Mouse (Mus musculus) embryonic facial prominence, embryonic 10.5 days (tissue): ENCODE measurements around the gene Glud1. TPM values are rescaled to one million over a fixed set of nuclear protein-coding genes. Genes with fewer than 3 reads are reported as not detected.

Experiments
- DNase-seq: peaks from one replicate; pipeline ENCODE4 v3.0.0-alpha.2; 2017; ENCODE audit warnings: low spot score
- H3K27ac ChIP-seq: fragments of 300-500 bp; sonication (generic); replicated peaks from 2 replicates; pipeline ENCODE4 v1.5.1; 2016; ENCODE audit warnings: mild to moderate bottlenecking
- H3K27me3 ChIP-seq: fragments of 300-500 bp; sonication (generic); replicated peaks from 2 replicates; pipeline ENCODE4 v1.6.1; 2016; ENCODE audit warnings: low read depth, mild to moderate bottlenecking; ENCODE audit not compliant: poor library complexity, severe bottlenecking
- H3K36me3 ChIP-seq: fragments of 300-500 bp; sonication (generic); replicated peaks from 2 replicates; pipeline ENCODE4 v1.6.1; 2016; ENCODE audit warnings: mild to moderate bottlenecking, moderate library complexity
- H3K4me1 ChIP-seq: fragments of 300-500 bp; sonication (generic); 2 replicates; pipeline ENCODE4 v1.6.1; 2016
- H3K4me3 ChIP-seq: fragments of 300-500 bp; sonication (generic); 2 replicates; pipeline ENCODE4 v1.5.1; 2016; ENCODE audit warnings: mild to moderate bottlenecking, moderate library complexity
- H3K9me3 ChIP-seq: fragments of 300-500 bp; sonication (generic); 2 replicates; pipeline ENCODE4 v1.6.1; 2016; ENCODE audit warnings: mild to moderate bottlenecking
- WGBS: fragments of 180-500 bp; shearing (Covaris S2); methylation state at CpG from one replicate; pipeline ENCODE4 v1.1.7; 2016; 5-methylcytosine and 5-hydroxymethylcytosine counted together
- polyA plus RNA-seq: library from polyadenylated mRNA; unstranded; fragments of >200 nt; fragmentation: Nextera tagmentation; extraction: Ambion mirVana; gene quantifications from 2 replicates; pipeline ENCODE4 v1.2.1, GENCODE M21; 2016

Glud1 gene
- 70.0 and 76.1 TPM in 2 replicates for polyA plus RNA-seq

DNA sequence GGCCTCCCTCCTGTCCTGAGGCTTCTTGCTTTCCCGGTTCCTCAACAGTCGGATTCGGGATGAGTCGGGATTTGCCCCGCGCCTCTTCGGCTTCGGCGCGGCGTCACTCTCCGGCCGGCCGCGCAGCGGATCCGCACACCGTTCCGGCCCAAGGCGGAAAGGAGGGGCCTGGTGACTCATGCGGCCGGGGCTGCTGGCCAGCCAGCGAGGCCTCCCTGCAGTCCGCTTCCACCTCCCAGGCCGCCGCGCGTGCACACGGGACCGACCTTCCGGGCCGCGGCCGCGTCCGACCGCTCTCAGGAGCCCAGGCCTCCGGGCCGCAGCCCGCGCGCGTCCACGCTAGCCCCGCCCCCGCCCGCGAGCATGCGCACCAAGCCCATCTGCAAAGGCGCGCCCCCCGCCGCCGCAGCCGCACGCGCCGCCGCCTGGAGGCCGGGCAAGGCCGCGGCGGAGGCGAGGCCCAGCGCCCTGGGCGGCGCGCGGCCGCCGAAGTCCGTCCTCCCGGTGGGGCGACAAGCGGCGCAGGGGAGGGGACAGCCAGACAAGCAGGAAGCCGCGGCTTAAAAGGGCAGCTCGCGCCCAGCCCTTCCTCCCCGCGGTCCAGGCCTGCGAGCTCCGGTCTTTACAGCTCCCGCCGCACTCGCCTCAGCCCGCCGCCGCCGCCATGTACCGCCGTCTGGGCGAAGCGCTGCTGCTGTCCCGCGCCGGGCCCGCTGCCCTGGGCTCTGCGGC, at the start of gene Glud1, which contains the start of gene Shld2:
Gene Glud1, plus strand, starts transcription at position 494 of the 732 bp plus-strand sequence.
Gene Shld2, minus strand, starts transcription at position 260 of the 732 bp plus-strand sequence.
- DNase-seq: peak; percentile 98
- no peaks in the 10 kb centered on the region for H3K27me3 ChIP-seq
- peaks cover 5% of the 10 kb centered on the region for H3K36me3 ChIP-seq
- peak within 1 kb of the TSS; percentile 92 for H3K4me3 ChIP-seq
- WGBS: under 1% methylated on average over 100 of the region's 100 CpGs
- peak within 1 kb of the TSS; percentile 97 for H3K27ac ChIP-seq
- peaks cover 23% of the 10 kb centered on the region for H3K4me1 ChIP-seq
- H3K9me3 ChIP-seq: no peaks in the 10 kb centered on the region

GRCm38 (mm10) chr14:34268046-34268445, 42.5 kb upstream of the Glud1 start:
- no peak for DNase-seq
- Histone ChIP-seq H3K9me3 (no peaks in the 10 kb centered on the region), H3K4me3 (no peak overlapping the region), H3K4me1 (no peaks in the 10 kb centered on the region), H3K36me3 (no peaks in the 10 kb centered on the region), H3K27ac (no peak overlapping the region), H3K27me3 (no peaks in the 10 kb centered on the region)
- 75% methylated on average over 9 of the region's 9 CpGs for WGBS

DNA sequence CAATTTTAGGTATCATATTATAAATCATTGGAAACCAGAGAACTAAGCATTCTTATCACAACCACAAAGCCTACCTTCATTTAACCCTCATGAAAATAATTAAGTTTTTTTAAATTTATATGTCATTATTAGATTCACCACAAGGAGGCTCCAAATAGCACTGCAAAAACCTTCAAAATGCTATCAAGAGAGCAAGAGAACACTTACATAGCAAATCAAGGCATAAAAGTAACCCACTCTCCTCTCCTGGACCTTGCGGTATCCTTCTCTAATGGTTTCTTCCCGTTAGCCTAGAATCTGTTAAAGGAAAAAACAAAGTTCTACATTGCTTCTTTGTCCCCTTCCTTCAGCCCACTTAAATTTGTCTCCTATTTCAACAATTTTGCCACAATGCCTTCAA, 37.2 kb upstream of the Glud1 start:
- WGBS: 69% methylated on average over 2 of the region's 2 CpGs
- H3K4me1 ChIP-seq: no peaks in the 10 kb centered on the region
- no peak overlapping the region for H3K27ac ChIP-seq
- no peaks in the 10 kb centered on the region for H3K36me3 ChIP-seq
- no peak for DNase-seq
- H3K4me3 ChIP-seq: no peak overlapping the region
- H3K9me3 ChIP-seq: no peaks in the 10 kb centered on the region
- H3K27me3 ChIP-seq: no peaks in the 10 kb centered on the region

DNA sequence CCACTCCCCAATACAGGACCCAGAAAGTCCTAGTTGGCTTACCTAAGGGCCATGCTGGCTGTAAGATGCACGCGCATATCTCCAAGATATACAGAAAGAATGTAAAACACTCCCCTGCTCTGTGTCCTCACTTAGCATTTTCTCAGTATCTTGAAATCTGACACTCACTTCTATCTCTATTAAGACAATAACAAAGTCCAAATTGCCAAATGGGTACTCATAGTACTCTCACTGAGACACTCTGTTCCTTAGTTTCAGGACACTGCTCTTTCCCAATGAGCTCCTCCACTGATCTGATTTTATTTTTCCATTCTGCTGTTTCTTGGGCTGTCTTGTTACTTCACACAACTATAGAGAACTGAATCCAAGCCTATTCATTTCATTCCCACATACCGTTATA, 36.4 kb upstream of the Glud1 start:
- Histone ChIP-seq H3K9me3 (no peaks in the 10 kb centered on the region), H3K4me3 (no peak overlapping the region), H3K36me3 (no peaks in the 10 kb centered on the region), H3K27me3 (no peaks in the 10 kb centered on the region), H3K27ac (no peak overlapping the region), H3K4me1 (no peaks in the 10 kb centered on the region)
- DNase-seq: no peak
- WGBS: 92% methylated on average over 3 of the region's 3 CpGs

DNA sequence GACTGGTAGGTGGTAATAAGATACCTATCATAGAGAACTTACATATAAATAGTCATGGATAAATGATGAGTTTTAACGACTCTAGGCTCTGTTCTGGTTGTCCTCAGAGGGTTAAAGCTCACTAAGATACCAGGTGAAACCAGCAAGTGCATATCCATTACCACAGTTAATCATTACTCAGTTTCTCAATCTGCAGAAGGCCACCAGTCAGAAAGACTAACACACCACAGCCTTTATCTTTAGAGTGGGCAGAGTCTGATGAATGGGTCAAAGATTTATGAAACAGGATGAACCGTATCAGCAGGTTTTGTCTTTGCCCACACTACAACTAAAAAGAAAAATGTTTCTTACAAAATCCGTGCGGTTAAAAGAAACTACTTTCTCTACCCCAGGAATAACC, 35.3 kb upstream of the Glud1 start:
- no peaks in the 10 kb centered on the region for H3K9me3 ChIP-seq
- no peak overlapping the region for H3K27ac ChIP-seq
- 91% methylated on average over 4 of the region's 4 CpGs for WGBS
- no peaks in the 10 kb centered on the region for H3K27me3 ChIP-seq
- no peak for DNase-seq
- H3K4me1 ChIP-seq: no peaks in the 10 kb centered on the region
- no peaks in the 10 kb centered on the region for H3K36me3 ChIP-seq
- H3K4me3 ChIP-seq: no peak overlapping the region

DNA sequence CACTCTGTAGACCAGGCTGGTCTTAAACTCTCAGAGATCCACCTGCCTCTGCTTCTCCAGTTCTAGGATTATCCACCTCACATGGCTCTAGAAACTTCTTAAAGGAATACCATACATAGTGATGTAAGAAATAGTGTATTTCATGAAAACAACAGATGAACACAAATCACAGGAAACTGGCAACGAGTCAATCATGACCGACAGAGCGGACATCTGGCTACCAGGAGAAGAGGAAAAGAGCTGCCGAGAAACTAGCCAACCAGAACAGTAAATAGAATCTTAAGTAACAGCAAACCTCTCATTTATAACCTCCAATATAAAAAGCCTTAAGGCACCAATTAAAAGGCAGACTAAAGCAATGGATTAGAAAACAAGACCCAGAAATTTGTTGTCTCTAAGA, 30.8 kb upstream of the Glud1 start:
- DNase-seq: no peak
- no peaks in the 10 kb centered on the region for H3K4me1 ChIP-seq
- H3K27me3 ChIP-seq: no peaks in the 10 kb centered on the region
- H3K4me3 ChIP-seq: no peak overlapping the region
- WGBS: 81% methylated on average over 4 of the region's 4 CpGs
- H3K36me3 ChIP-seq: no peaks in the 10 kb centered on the region
- no peaks in the 10 kb centered on the region for H3K9me3 ChIP-seq
- no peak overlapping the region for H3K27ac ChIP-seq

- no peaks in the 10 kb centered on the region for H3K4me1 ChIP-seq
- no peaks in the 10 kb centered on the region for H3K27me3 ChIP-seq
- 91% methylated on average over 2 of the region's 2 CpGs for WGBS
- no peak overlapping the region for H3K27ac ChIP-seq
- H3K9me3 ChIP-seq: no peaks in the 10 kb centered on the region
- H3K4me3 ChIP-seq: no peak overlapping the region
- H3K36me3 ChIP-seq: no peaks in the 10 kb centered on the region
- no peak for DNase-seq
Measured at GRCm38 (mm10) chr14:34280798-34281197, 29.7 kb upstream of the Glud1 start.

DNA sequence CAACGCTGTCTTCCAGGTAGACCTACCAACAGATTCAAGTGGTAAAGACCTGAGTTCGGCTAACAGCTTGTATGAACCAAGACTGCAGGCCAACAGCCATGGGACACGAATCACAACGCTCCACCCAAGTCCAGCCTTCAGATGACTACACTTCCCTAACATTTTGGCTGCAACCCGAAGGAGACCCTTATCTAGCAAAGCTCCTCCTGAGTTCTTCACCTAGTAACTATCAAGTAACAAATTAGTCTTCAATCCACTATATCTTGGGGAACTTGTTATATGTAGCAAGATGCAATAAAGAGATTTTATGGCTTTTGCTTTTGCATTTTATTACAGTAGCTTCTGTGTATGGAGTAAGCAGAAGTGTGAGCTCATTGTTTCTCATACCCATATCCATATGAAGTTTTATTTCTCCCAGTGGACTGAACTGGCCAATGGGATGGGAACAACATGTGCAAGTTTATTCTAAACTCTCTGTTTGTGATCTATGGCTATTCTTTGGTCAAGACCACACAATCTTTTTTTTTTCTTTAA, 28.7 kb upstream of the Glud1 start:
- Histone ChIP-seq H3K4me1 (no peaks in the 10 kb centered on the region), H3K27me3 (no peaks in the 10 kb centered on the region), H3K9me3 (no peaks in the 10 kb centered on the region), H3K27ac (no peak overlapping the region), H3K36me3 (no peaks in the 10 kb centered on the region), H3K4me3 (no peak overlapping the region)
- no peak for DNase-seq
- WGBS: 93% methylated on average over 5 of the region's 5 CpGs

DNA sequence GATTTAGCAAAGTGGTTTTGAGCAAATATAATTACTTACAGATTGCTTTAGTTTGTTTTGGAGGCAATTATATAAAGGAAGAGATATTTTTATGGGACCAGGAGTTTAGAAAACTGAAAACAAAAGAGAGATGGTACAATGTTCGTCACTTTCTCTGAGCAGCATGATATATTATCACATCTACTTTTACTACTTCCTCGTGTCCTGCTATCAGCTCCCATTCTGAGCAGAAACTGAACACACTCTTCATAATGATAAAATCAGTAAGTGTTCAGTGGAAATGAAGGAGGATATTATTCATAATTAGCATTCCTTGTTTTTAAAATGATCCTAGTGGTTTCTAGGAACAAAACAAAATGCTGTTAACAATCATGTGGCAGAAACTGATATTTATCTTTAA, 22.1 kb upstream of the Glud1 start:
- no peaks in the 10 kb centered on the region for H3K4me1 ChIP-seq
- WGBS: 88% methylated on average over 2 of the region's 2 CpGs
- DNase-seq: no peak

DNA sequence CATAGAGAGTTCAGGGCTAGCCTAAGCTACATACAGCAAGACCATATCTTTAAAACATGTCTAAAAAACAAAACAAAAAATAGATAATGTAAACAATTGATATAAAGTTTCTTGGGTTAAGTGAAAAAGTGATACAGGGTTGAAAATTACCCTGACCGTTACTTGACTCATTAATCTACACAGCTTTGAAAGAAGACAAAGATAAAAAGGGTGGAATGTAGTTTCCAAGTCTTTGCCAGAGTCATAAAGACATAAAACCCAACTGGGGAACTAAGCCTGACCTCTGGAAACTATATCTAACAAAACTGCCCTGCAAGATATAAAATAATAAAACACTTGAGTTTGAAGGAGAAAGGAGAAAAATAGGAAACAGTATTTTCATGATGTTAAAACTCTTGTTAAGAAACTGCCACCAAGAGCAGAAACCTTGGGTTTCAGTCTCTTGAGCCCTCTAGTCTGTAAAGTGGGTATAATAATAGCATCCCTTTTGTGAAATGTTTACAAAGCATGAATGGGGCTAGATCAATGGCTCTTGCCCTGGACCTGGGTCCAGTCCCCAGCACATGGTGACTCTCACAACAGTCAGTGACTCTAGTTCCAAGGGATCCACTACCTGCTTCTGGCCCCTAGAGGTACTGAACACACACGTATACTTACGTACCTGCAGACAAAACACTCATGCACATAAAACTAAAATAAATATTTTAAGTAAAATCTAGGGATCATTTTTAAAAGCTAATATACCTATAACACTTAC, 21.1 kb upstream of the Glud1 start:
- Histone ChIP-seq H3K9me3 (no peaks in the 10 kb centered on the region), H3K4me1 (no peaks in the 10 kb centered on the region), H3K36me3 (no peaks in the 10 kb centered on the region), H3K27me3 (no peaks in the 10 kb centered on the region), H3K27ac (no peak overlapping the region), H3K4me3 (no peak overlapping the region)
- WGBS: 94% methylated on average over 3 of the region's 3 CpGs
- DNase-seq: no peak

More for the DNA sequence above, 22.1 kb upstream of the Glud1 start:
- Histone ChIP-seq H3K27ac (no peak overlapping the region), H3K9me3 (no peaks in the 10 kb centered on the region), H3K36me3 (no peaks in the 10 kb centered on the region), H3K4me3 (no peak overlapping the region), H3K27me3 (no peaks in the 10 kb centered on the region)

DNA sequence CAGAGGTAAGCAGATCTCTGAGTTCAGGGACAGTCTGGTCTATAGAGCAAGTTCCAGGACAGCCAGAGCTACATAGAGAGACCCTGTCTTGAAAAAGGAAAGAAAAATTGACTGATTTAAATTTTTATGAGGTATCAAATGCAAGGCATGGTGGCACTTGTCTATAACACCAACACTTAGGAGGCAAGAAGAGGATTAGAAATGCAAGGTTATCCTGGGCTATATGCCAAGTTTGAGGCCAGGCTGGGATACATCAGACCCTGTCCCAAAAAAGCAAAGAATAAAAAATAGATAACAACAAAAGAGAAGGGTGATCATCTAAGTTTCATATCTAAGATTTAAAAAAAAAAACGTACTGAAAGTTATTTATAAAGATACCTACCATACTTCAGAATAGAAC, 20.3 kb upstream of the Glud1 start:
- no peaks in the 10 kb centered on the region for H3K27me3 ChIP-seq
- WGBS: 59% methylated on average over 1 of the region's 1 CpGs
- no peaks in the 10 kb centered on the region for H3K36me3 ChIP-seq
- H3K4me1 ChIP-seq: no peaks in the 10 kb centered on the region
- no peak overlapping the region for H3K4me3 ChIP-seq
- H3K27ac ChIP-seq: no peak overlapping the region
- no peak for DNase-seq
- no peaks in the 10 kb centered on the region for H3K9me3 ChIP-seq

- H3K9me3 ChIP-seq: no peaks in the 10 kb centered on the region
- H3K27me3 ChIP-seq: no peaks in the 10 kb centered on the region
- peaks cover 3% of the 10 kb centered on the region; the same call in 1 of the 2 replicates for H3K4me1 ChIP-seq
- H3K4me3 ChIP-seq: no peak overlapping the region
- WGBS: 87% methylated on average over 3 of the region's 3 CpGs
- no peaks in the 10 kb centered on the region for H3K36me3 ChIP-seq
- DNase-seq: no peak
- no peak overlapping the region for H3K27ac ChIP-seq
Measured at GRCm38 (mm10) chr14:34293641-34294040, 16.9 kb upstream of the Glud1 start.

GRCm38 (mm10) chr14:34296350-34296749, 14.2 kb upstream of the Glud1 start:
- Histone ChIP-seq H3K27ac (no peak overlapping the region), H3K27me3 (no peaks in the 10 kb centered on the region), H3K4me1 (peaks cover 3% of the 10 kb centered on the region; the same call in 1 of the 2 replicates), H3K9me3 (no peaks in the 10 kb centered on the region), H3K4me3 (no peak overlapping the region), H3K36me3 (no peaks in the 10 kb centered on the region)
- DNase-seq: no peak
- 87% methylated on average over 7 of the region's 7 CpGs for WGBS
